Mouse (Mus musculus): ENCODE measurements around the gene Jpt2. TPM values are rescaled to one million over a fixed set of nuclear protein-coding genes. Genes with fewer than 3 reads are reported as not detected.

Jpt2 gene
- polyA plus RNA-seq, 1 experiment from 2014 or later = 95.0 TPM

- no peak for DNase-seq (ENCODE audit: low spot score)
These were observed 58.4 kb downstream of the Jpt2 start for GRCm38 (mm10) chr17:24902124-24902523.

GRCm38 (mm10) chr17:24900014-24900413 lies 60.5 kb downstream of the Jpt2 start:
- peaks cover 66% of the 10 kb centered on the region for H3K36me3 ChIP-seq (ENCODE audit: insufficient read depth, low read length)
- no peak overlapping the region for H3K27ac ChIP-seq
- DNase-seq (ENCODE audit: low spot score) (no peak), ATAC-seq (replicated peaks; ENCODE audit: low FRiP score, low read depth) (no peak)
- H3K4me2 ChIP-seq (ENCODE audit: low read length) = no peak overlapping the region
- 94% methylated on average over 6 of the region's 6 CpGs for WGBS
- H3K9me3 ChIP-seq (replicated peaks; ENCODE audit: low read length) = no peaks in the 10 kb centered on the region
- H3K4me1 ChIP-seq (replicated peaks; ENCODE audit: insufficient read depth, low read length) = no peaks in the 10 kb centered on the region; the same call in 1 of the 2 replicates
- H3K27me3 ChIP-seq (ENCODE audit: insufficient read depth, low read length) = no peaks in the 10 kb centered on the region
- no peak overlapping the region for H3K9ac ChIP-seq (ENCODE audit: low read depth, low read length)
- H3K4me3 ChIP-seq (replicated peaks; ENCODE audit: low read depth, low read length) = no peak overlapping the region
- TF ChIP-seq CTCF (IDR thresholded peaks at IDR 0.05; ENCODE audit: low read depth) = no peak

More at GRCm38 (mm10) chr17:24902124-24902523, 58.4 kb downstream of the Jpt2 start:
- H3K36me3 ChIP-seq (ENCODE audit: insufficient read depth, low read length) = peaks cover 86% of the 10 kb centered on the region
- ATAC-seq (replicated peaks; ENCODE audit: low FRiP score, low read depth) = no peak
- no peaks in the 10 kb centered on the region for H3K27me3 ChIP-seq (ENCODE audit: insufficient read depth, low read length)
- H3K9ac ChIP-seq (ENCODE audit: low read depth, low read length) = no peak overlapping the region
- no peak overlapping the region for H3K4me2 ChIP-seq (ENCODE audit: low read length)
- H3K4me1 ChIP-seq (replicated peaks; ENCODE audit: insufficient read depth, low read length) = no peaks in the 10 kb centered on the region; the same call in 1 of the 2 replicates
- H3K27ac ChIP-seq = no peak overlapping the region
- H3K4me3 ChIP-seq (replicated peaks; ENCODE audit: low read depth, low read length) = no peak overlapping the region
- no peak for TF ChIP-seq CTCF (IDR thresholded peaks at IDR 0.05; ENCODE audit: low read depth)
- WGBS = 92% methylated on average over 5 of the region's 5 CpGs
- H3K9me3 ChIP-seq (replicated peaks; ENCODE audit: low read length) = no peaks in the 10 kb centered on the region

- H3K27me3 ChIP-seq (ENCODE audit: insufficient read depth, low read length) = no peaks in the 10 kb centered on the region
- ATAC-seq (replicated peaks; ENCODE audit: low FRiP score, low read depth) (no peak), DNase-seq (ENCODE audit: low spot score) (no peak)
- H3K4me2 ChIP-seq (ENCODE audit: low read length) = no peak overlapping the region
- no peaks in the 10 kb centered on the region for H3K9me3 ChIP-seq (replicated peaks; ENCODE audit: low read length)
- no peak overlapping the region for H3K27ac ChIP-seq
- no peak for TF ChIP-seq CTCF (IDR thresholded peaks at IDR 0.05; ENCODE audit: low read depth)
- peaks cover 57% of the 10 kb centered on the region for H3K36me3 ChIP-seq (ENCODE audit: insufficient read depth, low read length)
- peaks cover 2% of the 10 kb centered on the region; the same call in 1 of the 2 replicates for H3K4me1 ChIP-seq (replicated peaks; ENCODE audit: insufficient read depth, low read length)
- no peak overlapping the region for H3K9ac ChIP-seq (ENCODE audit: low read depth, low read length)
- no peak overlapping the region for H3K4me3 ChIP-seq (replicated peaks; ENCODE audit: low read depth, low read length)
- 79% methylated on average over 5 of the region's 5 CpGs for WGBS
These were observed 61.3 kb downstream of the Jpt2 start for GRCm38 (mm10) chr17:24899153-24899552.

- TF ChIP-seq CTCF (IDR thresholded peaks at IDR 0.05; ENCODE audit: low read depth) = no peak
- no peak overlapping the region for H3K4me2 ChIP-seq (ENCODE audit: low read length)
- no peak overlapping the region for H3K27ac ChIP-seq
- 0 out of 2 replicates have a peak overlapping the region, but pooled peaks have one; percentile 9 for H3K9ac ChIP-seq (ENCODE audit: low read depth, low read length)
- peaks cover 6% of the 10 kb centered on the region; the same call in 1 of the 2 replicates for H3K4me1 ChIP-seq (replicated peaks; ENCODE audit: insufficient read depth, low read length)
- H3K4me3 ChIP-seq (replicated peaks; ENCODE audit: low read depth, low read length) = no peak overlapping the region
- H3K27me3 ChIP-seq (ENCODE audit: insufficient read depth, low read length) = no peaks in the 10 kb centered on the region
- no peaks in the 10 kb centered on the region for H3K9me3 ChIP-seq (replicated peaks; ENCODE audit: low read length)
- peaks cover 50% of the 10 kb centered on the region for H3K36me3 ChIP-seq (ENCODE audit: insufficient read depth, low read length)
- ATAC-seq (replicated peaks; ENCODE audit: low FRiP score, low read depth) (no peak), DNase-seq (ENCODE audit: low spot score) (no peak)
- WGBS = 80% methylated on average over 4 of the region's 4 CpGs
These were observed 62.2 kb downstream of the Jpt2 start for GRCm38 (mm10) chr17:24898041-24898854.

- Histone ChIP-seq H3K27me3 (ENCODE audit: insufficient read depth, low read length) (no peaks in the 10 kb centered on the region), H3K36me3 (ENCODE audit: insufficient read depth, low read length) (peaks cover 50% of the 10 kb centered on the region), H3K4me3 (replicated peaks; ENCODE audit: low read depth, low read length) (no peak overlapping the region), H3K4me1 (replicated peaks; ENCODE audit: insufficient read depth, low read length) (peaks cover 6% of the 10 kb centered on the region; the same call in 1 of the 2 replicates), H3K9me3 (replicated peaks; ENCODE audit: low read length) (no peaks in the 10 kb centered on the region), H3K27ac (no peak overlapping the region), H3K4me2 (ENCODE audit: low read length) (peak overlapping the region; percentile 95; the same call in 1 of the 2 replicates), H3K9ac (ENCODE audit: low read depth, low read length) (0 out of 2 replicates have a peak overlapping the region, but pooled peaks have one; percentile 9)
- no peak for ATAC-seq (replicated peaks; ENCODE audit: low FRiP score, low read depth)
- 73% methylated on average over 4 of the region's 4 CpGs for WGBS
- DNase-seq (ENCODE audit: low spot score) = no peak
- no peak for TF ChIP-seq CTCF (IDR thresholded peaks at IDR 0.05; ENCODE audit: low read depth)
These were observed 62.9 kb downstream of the Jpt2 start for GRCm38 (mm10) chr17:24897600-24897999.

- peak overlapping the region; percentile 89 for H3K27ac ChIP-seq
- TF ChIP-seq CTCF (IDR thresholded peaks at IDR 0.05; ENCODE audit: low read depth) = no peak
- ATAC-seq (replicated peaks; ENCODE audit: low FRiP score, low read depth) (no peak), DNase-seq (ENCODE audit: low spot score) (no peak)
- H3K36me3 ChIP-seq (ENCODE audit: insufficient read depth, low read length) = peaks cover 50% of the 10 kb centered on the region
- H3K4me1 ChIP-seq (replicated peaks; ENCODE audit: insufficient read depth, low read length) = peaks cover 6% of the 10 kb centered on the region; the same call in 1 of the 2 replicates
- peak overlapping the region; percentile 78 for H3K9ac ChIP-seq (ENCODE audit: low read depth, low read length)
- no peaks in the 10 kb centered on the region for H3K9me3 ChIP-seq (replicated peaks; ENCODE audit: low read length)
- WGBS = 19% methylated on average over 11 of the region's 11 CpGs
- peak overlapping the region; percentile 86 for H3K4me3 ChIP-seq (replicated peaks; ENCODE audit: low read depth, low read length)
- no peaks in the 10 kb centered on the region for H3K27me3 ChIP-seq (ENCODE audit: insufficient read depth, low read length)
- H3K4me2 ChIP-seq (ENCODE audit: low read length) = peak overlapping the region; percentile 95
These were observed 63.6 kb downstream of the Jpt2 start for GRCm38 (mm10) chr17:24896993-24897269.
